Mouse (Mus musculus): ENCODE measurements around the gene Mbd4.

DNA sequence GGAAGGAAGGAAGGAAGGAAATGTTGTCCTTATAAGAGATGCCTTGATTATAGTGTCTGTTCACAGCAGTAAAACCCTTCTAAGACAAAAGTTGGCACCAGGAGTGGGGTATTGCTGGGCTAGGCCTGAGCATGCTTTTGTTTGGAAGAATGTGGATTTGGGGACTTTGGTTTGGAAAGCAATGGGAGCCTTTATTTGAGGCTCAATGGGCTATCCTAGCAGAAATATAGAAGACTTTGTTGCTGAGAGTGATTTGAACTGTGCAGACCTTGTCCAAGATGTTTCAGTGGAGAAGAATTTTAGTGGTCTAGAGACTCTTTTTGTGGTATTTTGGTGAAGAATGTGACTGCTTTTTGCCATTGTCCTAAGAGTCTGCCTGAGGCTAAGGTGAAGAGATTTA is 19.3 kb downstream of the Mbd4 start:
- TF ChIP-seq CTCF (IDR thresholded peaks at IDR 0.05; ENCODE audit: borderline replicate concordance, insufficient read depth, low read length) (no peak), POLR2A (IDR thresholded peaks at IDR 0.05; ENCODE audit: low read depth, low read length) (no peak)
